Mouse (Mus musculus) embryonic fibroblast, embryonic 13.5 days (primary cell): ENCODE measurements around the gene Mn1. TPM values are rescaled to one million over a fixed set of nuclear protein-coding genes. Genes with fewer than 3 reads are reported as not detected.

Source experiments
- H3K27ac ChIP-seq: 2 replicates; pipeline ENCODE4 v1.5.1; 2012; ENCODE audit warnings: low read length, control low read depth, inconsistent platforms; ENCODE audit not compliant: insufficient read depth
- H3K4me1 ChIP-seq: 2 replicates; pipeline ENCODE4 v1.6.1; 2011; ENCODE audit warnings: low read length; ENCODE audit not compliant: control insufficient read depth, insufficient read depth
- H3K4me3 ChIP-seq: 2 replicates; pipeline ENCODE4 v1.5.1; 2011; ENCODE audit warnings: mild to moderate bottlenecking, control low read depth, low read length; ENCODE audit not compliant: insufficient read depth
- CTCF ChIP-seq: IDR thresholded peaks from 2 replicates; pipeline ENCODE4 v1.5.1; 2011; ENCODE audit warnings: mild to moderate bottlenecking, control low read depth, low read length, moderate library complexity, borderline replicate concordance; ENCODE audit not compliant: insufficient read depth
- POLR2A ChIP-seq: IDR thresholded peaks from 2 replicates; pipeline ENCODE4 v1.6.1; 2011; ENCODE audit warnings: low read depth, mild to moderate bottlenecking, control low read depth, low read length, moderate library complexity
- polyA plus RNA-seq: library from polyadenylated mRNA; stranded (reverse); fragments of >200 nt; gene quantifications from 2 replicates; pipeline ENCODE4 v1.2.4, GENCODE M21; 2011; ENCODE audit warnings: low read depth; ENCODE audit not compliant: missing spikeins, insufficient read length

Mn1 gene
- polyA plus RNA-seq, 1 experiment, result 21.7 TPM

GRCm38 (mm10) chr5:111500036-111500435, 82.9 kb downstream of the Mn1 start:
- Histone ChIP-seq H3K4me1 (peaks cover 5% of the 10 kb centered on the region; the same call in 1 of the 2 replicates), H3K27ac (no peak overlapping the region), H3K4me3 (no peak overlapping the region)
- TF ChIP-seq POLR2A (no peak), CTCF (no peak)

- Histone ChIP-seq H3K27ac (no peak overlapping the region), H3K4me1 (peaks cover 5% of the 10 kb centered on the region; the same call in 1 of the 2 replicates), H3K4me3 (no peak overlapping the region)
- TF ChIP-seq CTCF (no peak), POLR2A (no peak)
Measured at GRCm38 (mm10) chr5:111501691-111502441, 84.7 kb downstream of the Mn1 start.

DNA sequence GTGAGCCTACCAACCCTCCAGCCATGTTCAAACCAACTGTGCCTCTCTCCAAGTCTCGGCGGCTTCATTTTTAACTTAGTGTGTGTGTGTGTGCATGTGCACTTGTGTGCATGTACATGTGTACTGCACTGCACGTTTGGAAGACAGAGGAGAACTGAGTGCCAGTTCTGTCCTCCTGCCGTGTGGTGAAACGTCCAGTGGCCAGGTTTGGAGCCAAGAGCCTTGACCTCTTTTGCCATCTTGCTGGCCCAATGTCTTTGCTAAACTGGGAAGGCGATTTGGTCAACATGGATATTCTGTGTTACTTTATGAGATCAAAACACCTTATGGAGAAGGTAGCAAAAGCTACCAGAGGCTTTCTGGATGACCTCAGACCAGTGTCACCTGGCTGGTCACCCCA, 88.1 kb downstream of the Mn1 start:
- peaks cover 5% of the 10 kb centered on the region; the same call in 1 of the 2 replicates for H3K4me1 ChIP-seq
- H3K27ac ChIP-seq, result no peak overlapping the region
- TF ChIP-seq CTCF (no peak), POLR2A (no peak)
- no peak overlapping the region for H3K4me3 ChIP-seq

DNA sequence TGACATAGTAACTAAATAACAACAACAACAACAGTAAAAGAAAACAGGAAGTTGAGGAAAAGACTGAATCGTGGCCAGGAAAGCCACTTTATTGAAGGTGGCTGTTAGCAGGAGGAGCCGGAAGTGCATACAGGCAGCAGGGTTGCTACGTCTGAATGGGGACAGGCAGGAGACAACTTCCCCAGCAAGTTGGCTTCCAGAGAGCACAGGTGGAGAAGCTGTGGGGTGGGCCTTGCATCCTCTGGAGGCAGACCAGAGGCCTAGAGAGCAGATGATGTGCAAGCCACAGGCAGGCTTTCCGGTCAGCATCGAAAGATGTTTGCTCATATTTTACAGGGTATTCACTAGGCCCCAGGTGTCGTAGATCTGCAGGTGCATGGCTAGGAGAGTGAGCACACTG, 88.7 kb downstream of the Mn1 start:
- TF ChIP-seq POLR2A, result no peak
- TF ChIP-seq CTCF, result no peak
- peaks cover 5% of the 10 kb centered on the region; the same call in 1 of the 2 replicates for H3K4me1 ChIP-seq
- H3K4me3 ChIP-seq, result no peak overlapping the region
- no peak overlapping the region for H3K27ac ChIP-seq

DNA sequence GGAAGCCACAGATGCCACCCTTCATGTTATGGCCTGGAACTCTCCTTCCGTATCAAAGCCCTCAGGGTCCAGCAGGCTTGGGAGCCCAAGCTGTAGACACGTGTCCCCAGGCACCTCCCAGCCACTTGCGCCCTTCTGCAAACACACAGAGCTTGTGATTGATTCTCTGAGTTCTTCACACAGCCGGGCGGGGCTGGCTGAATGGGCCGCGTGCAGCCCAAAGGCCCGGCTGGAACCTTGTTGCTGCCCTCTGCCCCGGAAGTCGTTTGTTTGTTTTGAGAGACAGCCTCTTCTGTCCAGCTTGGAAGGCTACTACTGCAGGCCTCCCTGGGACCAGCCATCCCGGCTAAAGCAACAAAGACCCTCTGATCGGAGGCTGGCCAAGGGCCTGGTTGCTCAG, 89.2 kb downstream of the Mn1 start:
- no peak for TF ChIP-seq POLR2A
- TF ChIP-seq CTCF, result no peak
- no peak overlapping the region for H3K4me3 ChIP-seq
- no peak overlapping the region for H3K27ac ChIP-seq
- H3K4me1 ChIP-seq, result peaks cover 5% of the 10 kb centered on the region; the same call in 1 of the 2 replicates

Other genes with a start within 250 kb of the Mn1 start
- 76.3 and 98.2 TPM in 2 replicates for gene Pitpnb, start 86.6 kb upstream of the Mn1 start, polyA plus RNA-seq